Mouse (Mus musculus) gastrocnemius, postnatal 36 days (tissue): ENCODE measurements around the gene Glis2. TPM values are rescaled to one million over a fixed set of nuclear protein-coding genes. Genes with fewer than 3 reads are reported as not detected.
"Not testable (repeated sequence)": the region's sequence is repeated elsewhere in the genome, so short reads cannot be mapped to it uniquely, and the experiment has no call there.

ENCODE experiments used
- DNase-seq, 2 experiments: peaks; one replicate each; pipeline ENCODE4 v3.0.0; 2022
- intact Hi-C: fragments of 180-260 bp; cut with DNase I; formaldehyde crosslinking; loops from one replicate; pipeline ENCODE4 v1.15.1; 2025
- total RNA-seq, 2 experiments: library from RNA; stranded (reverse); gene quantifications; 2 replicates each; pipeline ENCODE4 v1.2.3; 2021

The Glis2 gene
- total RNA-seq, 2 experiments from 2014 or later, result 5.9 to 7.0 TPM

- intact Hi-C loops, result no loop called here
- DNase-seq, result no peak
Observed at GRCm38 (mm10) chr16:4576873-4577272, 17.6 kb upstream of the Glis2 start.

- no peak for DNase-seq
- intact Hi-C loops, result no loop called here
Observed at GRCm38 (mm10) chr16:4578630-4579029, 15.9 kb upstream of the Glis2 start.

- intact Hi-C loops, result not testable (repeated sequence)
Observed at GRCm38 (mm10) chr16:4581179-4581578, 13.3 kb upstream of the Glis2 start.

DNA sequence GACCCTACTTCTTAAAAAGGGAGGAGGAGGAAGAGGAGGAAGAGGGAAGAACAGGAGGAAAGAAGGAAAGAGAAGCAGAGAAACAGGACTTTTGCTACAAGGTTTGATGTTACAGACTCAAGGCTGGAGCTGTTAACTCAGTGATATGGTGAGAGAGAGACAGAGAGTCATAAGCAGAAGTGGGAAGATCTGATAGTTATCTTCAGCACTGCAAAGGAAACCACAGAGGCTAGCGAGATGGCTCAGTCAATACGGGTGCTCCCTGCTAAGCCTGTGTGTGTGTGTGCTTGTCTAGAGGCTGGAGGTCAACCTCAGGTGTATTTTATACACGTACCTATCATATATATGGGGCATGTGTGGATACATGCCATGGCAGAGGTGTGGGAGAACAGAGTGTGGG lies 10.7 kb upstream of the Glis2 start:
- intact Hi-C loops, result no loop called here
- no peak for DNase-seq

More at GRCm38 (mm10) chr16:4581179-4581578, 13.3 kb upstream of the Glis2 start:
- not testable (repeated sequence) for DNase-seq

DNA sequence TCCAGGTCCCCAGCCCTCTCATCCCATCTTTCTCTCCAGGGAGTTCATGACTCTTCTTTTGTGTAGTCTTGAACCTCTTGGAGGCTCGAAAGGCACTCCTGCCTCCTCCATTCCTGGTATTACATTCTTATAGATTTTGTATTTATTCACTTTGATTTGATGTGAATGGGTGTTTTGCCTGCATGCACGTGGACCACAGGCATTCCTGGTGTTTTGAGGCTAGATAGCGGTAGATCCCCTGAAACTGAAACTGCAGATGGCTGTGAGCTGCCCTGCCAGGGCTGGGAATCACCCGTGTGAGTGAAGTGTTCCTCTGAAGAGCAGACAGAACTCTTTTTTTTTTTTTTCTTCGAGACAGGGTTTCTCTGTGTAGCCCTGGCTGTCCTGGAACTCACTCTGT lies 10.1 kb upstream of the Glis2 start:
- intact Hi-C loops, result no loop called here
- DNase-seq, result no peak

- no peak for DNase-seq
- intact Hi-C loops, result no loop called here
Observed at GRCm38 (mm10) chr16:4585642-4586530, 8.6 kb upstream of the Glis2 start.

DNA sequence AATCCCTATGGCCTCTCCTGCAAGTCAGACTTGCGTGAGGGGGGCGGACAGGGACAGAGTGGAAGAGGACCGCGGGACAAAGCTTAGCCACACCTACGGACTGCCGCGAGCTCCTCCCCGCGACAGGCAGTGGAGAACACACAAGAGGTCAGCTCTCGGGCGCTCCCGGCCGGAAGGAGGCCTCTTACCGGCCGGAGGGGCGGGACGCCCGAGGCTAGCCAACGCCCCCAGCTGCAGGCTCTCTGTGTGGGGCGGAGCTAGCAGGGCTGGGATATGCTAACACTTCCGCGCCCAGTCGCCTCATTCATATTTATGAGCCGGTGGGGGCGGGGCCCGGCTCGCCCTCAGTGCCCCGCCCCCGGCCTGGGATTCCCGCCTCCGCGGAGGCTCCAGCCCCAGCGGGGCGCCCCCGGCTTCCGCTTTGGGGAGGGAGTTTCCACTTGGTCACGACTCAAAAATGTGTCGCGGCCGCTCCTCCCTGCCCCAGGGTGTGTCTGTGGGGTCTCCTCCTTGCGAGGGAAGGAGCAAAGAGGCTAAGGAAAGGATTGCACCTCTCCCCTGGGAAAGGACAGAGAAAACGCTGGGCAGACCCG lies 7.9 kb upstream of the Glis2 start:
- peak; percentile 96 for DNase-seq
- intact Hi-C loops, result no loop called here

GRCm38 (mm10) chr16:4587516-4588210 lies 6.8 kb upstream of the Glis2 start:
- intact Hi-C loops, result no loop called here
- no peak for DNase-seq

DNA sequence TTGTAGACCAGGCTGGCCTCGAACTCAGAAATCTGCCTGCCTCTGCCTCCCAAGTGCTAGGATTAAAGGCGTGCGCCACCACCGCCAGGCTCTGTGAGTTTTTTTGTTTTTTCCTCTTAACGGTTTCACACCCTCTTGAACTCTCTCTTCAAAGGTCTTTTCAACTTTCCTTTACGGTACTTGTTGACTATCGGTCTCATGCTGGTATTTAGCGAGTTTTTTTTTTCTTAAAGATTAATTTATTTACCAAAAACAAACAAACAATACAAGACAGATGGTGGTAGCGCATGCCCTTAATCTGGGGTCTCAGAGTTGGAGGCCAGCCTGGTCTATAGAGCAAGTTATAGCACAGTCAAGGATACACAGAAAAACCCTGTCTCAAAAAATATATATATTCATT lies 4.3 kb upstream of the Glis2 start:
- DNase-seq, result no peak
- intact Hi-C loops, result no loop called here

DNA sequence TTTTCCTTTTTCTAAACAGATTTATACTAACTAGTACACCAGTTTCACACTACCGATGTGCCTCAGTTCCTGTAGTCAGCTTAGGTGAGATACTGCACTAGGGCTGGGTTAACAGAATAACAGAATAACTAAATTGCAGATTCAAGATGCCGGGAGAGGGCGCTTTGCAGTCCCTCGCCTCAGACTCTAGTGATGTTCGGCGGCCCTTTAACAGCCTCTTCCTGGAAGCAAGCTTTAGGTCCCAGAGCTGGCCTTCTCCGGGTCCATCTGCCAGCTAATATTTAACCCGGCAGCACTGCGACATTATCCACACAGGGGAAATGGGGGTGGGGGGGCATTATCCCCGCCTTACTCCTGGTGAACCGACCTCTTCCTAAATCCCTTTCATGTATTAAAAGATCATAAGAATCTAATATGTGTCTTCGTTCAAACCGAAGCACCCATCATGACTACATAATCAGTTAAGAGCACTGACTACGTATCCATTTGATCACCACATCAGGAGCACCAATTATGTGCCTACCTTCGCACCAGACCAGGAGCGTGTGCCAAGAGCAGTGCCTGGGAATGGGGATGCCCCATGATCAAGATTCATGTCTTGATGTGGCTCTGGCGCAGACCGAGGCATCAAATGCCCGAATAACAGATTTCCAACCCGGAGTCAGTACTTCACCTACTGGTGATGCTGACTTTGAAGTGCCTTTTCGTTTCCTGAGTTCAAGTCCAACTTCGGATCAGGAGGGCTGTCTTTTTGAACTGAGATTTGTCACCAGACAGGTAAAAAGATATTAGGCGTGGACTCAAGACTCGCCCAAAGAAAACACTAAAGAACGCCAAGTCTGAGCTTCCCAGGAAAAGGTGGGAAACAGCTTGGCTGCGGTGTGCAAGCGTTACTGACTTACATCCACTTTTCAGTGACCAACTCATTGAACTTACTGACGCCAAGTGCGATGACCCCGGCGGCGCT lies 1.3 kb upstream of the Glis2 start:
- intact Hi-C loops, result no loop called here
- peak in 1 of 2 experiments; percentile 46 for DNase-seq

- DNase-seq, result no peak
- intact Hi-C loops, result no loop called here
Observed at GRCm38 (mm10) chr16:4594814-4595526, 457 bp downstream of the Glis2 start.

GRCm38 (mm10) chr16:4595527-4595963 lies 1.0 kb downstream of the Glis2 start:
- intact Hi-C loops, result no loop called here
- DNase-seq, result peak in 1 of 2 experiments; percentile 49

DNA sequence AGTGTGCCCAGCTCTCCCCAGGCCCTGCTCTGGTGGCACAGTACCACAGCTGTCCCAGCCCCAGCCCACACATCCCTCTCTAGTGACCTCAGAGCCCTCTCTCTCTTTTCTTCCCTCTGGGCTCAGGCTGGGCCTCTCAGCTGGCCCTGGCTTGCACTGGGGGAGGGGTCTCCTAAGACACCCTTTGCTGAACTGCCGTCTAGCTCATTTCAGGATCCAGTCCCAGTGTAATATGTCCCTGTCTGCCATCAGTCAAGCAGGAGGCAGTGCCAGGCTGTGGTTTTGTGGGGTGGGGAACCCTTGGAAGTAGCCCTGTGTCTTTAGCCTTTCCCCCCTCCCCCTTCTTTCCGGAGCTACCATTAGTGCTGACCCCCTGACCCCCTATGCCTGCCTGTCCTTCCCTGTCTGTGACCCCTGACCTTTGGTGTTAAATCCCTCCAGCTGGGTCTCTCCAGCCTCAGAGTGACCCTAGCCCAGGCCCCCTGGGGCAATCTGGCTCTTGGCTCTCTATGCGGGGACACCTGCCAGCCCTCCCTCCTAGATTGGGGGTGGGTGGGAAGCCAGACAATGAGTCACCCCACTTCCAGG lies 1.7 kb downstream of the Glis2 start:
- intact Hi-C loops, result no loop called here
- DNase-seq, result no peak

- DNase-seq, result no peak
- intact Hi-C loops, result no loop called here
Observed at GRCm38 (mm10) chr16:4596836-4597235, 2.3 kb downstream of the Glis2 start.

GRCm38 (mm10) chr16:4597296-4597695 lies 2.8 kb downstream of the Glis2 start:
- intact Hi-C loops, result no loop called here
- DNase-seq, result no peak

DNA sequence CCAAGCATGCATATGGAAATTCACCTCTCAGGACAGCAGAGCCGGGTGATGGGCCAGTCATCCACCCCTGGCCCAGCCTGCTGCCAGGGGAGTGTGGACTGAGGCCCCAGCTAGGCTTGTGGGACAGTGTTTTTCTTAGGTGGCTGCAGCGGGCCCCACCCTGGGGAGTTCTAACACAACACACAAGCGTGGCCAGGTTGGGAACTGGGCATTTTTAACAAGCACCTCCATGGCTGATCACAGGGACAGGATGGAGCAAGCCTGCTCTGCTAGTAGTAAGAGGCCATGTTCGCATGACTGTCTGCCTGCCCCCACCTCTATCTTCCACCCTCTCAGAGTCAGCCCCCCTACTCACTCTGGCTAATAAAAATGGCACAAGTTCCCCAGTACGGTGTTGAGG lies 3.5 kb downstream of the Glis2 start:
- DNase-seq, result no peak
- intact Hi-C loops, result no loop called here

- intact Hi-C loops, result no loop called here
Observed at GRCm38 (mm10) chr16:4598891-4599543, 4.5 kb downstream of the Glis2 start.

GRCm38 (mm10) chr16:4599616-4600015 lies 5.1 kb downstream of the Glis2 start:
- intact Hi-C loops, result no loop called here
- no peak for DNase-seq

More at GRCm38 (mm10) chr16:4598891-4599543, 4.5 kb downstream of the Glis2 start:
- DNase-seq, result no peak
